Mouse (Mus musculus) intestine, postnatal 0 days (tissue): ENCODE results near the gene Adh7. TPM values are rescaled to one million over a fixed set of nuclear protein-coding genes. Genes with fewer than 3 reads are reported as not detected.

Source experiments
- ATAC-seq: fragments of 200-750 bp; cut with Nextera tagmentation; 2 replicates; pipeline ENCODE4 v1.8.0; 2017; ENCODE audit warnings: mild to moderate bottlenecking, moderate TSS enrichment, moderate library complexity
- H3K27ac ChIP-seq: fragments of 300-500 bp; sonication (generic); 2 replicates; pipeline ENCODE4 v1.5.1; 2014; ENCODE audit warnings: mild to moderate bottlenecking, low read depth, low read length, moderate library complexity
- H3K27me3 ChIP-seq: fragments of 300-500 bp; sonication (generic); replicated peaks from 2 replicates; pipeline ENCODE4 v1.6.1; 2014; ENCODE audit warnings: low read length, mixed read lengths; ENCODE audit not compliant: control insufficient read depth, insufficient read depth
- H3K36me3 ChIP-seq: fragments of 300-500 bp; sonication (generic); 2 replicates; pipeline ENCODE4 v1.6.1; 2014; ENCODE audit warnings: mild to moderate bottlenecking, moderate library complexity; ENCODE audit not compliant: control insufficient read depth, insufficient read depth
- H3K4me1 ChIP-seq: fragments of 300-500 bp; sonication (generic); replicated peaks from 2 replicates; pipeline ENCODE4 v1.6.1; 2014; ENCODE audit warnings: antibody characterized with exemption, low read length, mixed read lengths; ENCODE audit not compliant: control insufficient read depth, insufficient read depth
- H3K4me2 ChIP-seq: fragments of 300-500 bp; sonication (generic); replicated peaks from 2 replicates; pipeline ENCODE4 v1.6.1; 2014; ENCODE audit warnings: low read depth, mild to moderate bottlenecking, moderate library complexity
- H3K4me3 ChIP-seq: fragments of 300-500 bp; sonication (generic); 2 replicates; pipeline ENCODE4 v1.5.1; 2014; ENCODE audit warnings: low read depth, low read length
- H3K9ac ChIP-seq: fragments of 300-500 bp; sonication (generic); 2 replicates; pipeline ENCODE4 v1.6.1; 2014; ENCODE audit warnings: mild to moderate bottlenecking, low read depth, low read length
- H3K9me3 ChIP-seq: fragments of 300-500 bp; sonication (generic); 2 replicates; pipeline ENCODE4 v1.6.1; 2016; ENCODE audit warnings: mixed run types; ENCODE audit not compliant: control insufficient read depth
- CTCF ChIP-seq: sonication (generic); IDR thresholded peaks from 2 replicates; pipeline ENCODE4 v1.5.1; 2016; ENCODE audit warnings: low read depth, mild to moderate bottlenecking, control low read depth, antibody characterized with exemption, moderate library complexity
- WGBS: fragments of 180-500 bp; shearing (Covaris S2); extraction: QIAGEN DNeasy Blood & Tissue Kit; methylation state at CpG from one replicate; pipeline ENCODE4 v1.1.7; 2014; 5-methylcytosine and 5-hydroxymethylcytosine counted together
- polyA plus RNA-seq: library from polyadenylated mRNA; unstranded; fragments of >200 nt; fragmentation: Nextera tagmentation; extraction: Ambion mirVana; gene quantifications from 2 replicates; pipeline ENCODE4 v1.2.1, GENCODE M21; 2015

The Adh7 gene
- polyA plus RNA-seq, 1 experiment from 2014 or later: 0.64 TPM

DNA sequence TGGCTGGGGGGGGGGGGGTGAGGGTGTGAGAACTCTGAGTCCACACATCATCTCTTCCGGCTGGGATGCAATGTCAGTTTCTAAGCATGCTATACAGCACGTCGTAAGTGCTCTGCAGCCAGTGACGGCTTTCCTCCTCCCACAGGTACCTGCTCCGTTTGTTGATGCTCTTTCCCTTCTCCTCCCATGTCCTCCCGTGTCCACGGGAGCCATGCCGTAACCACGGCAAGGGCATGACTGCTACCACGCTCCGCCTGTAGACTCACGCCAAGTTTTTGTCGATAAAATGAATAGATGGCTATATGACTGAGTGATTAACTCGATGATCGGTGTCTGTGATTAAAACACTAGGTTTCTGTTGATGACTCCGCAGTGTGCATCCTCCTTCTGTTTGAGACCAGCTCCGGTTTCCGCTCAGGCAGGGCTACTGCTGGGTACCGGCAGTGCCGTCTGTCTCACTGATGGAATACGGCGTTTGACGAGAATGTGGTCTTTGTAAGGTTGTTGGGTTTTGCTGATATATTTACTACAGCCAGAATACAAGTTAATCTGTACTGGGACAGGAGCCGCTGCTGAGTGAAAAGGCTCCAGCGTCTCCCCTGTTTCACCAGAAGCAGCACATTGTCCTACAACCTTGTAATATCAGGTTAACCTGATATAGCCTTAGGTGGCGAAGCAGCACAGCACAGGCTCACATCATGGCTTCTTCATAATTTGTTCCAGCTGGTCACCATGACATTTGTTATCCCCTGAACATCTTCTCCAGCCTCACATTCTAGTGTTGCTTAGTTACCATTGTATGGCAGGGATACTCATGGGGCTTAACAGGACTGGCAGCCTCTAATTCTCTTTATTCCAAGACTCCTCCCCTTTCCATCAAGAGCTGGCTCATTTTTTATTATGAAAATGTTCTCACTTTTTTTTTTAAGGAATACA lies 31.3 kb upstream of the Adh7 start:
- no peak overlapping the region for H3K4me2 ChIP-seq
- no peak for TF ChIP-seq CTCF
- H3K4me3 ChIP-seq: no peak overlapping the region
- no peak overlapping the region for H3K27ac ChIP-seq
- H3K27me3 ChIP-seq: no peaks in the 10 kb centered on the region
- no peak for ATAC-seq
- H3K9me3 ChIP-seq: no peaks in the 10 kb centered on the region
- no peaks in the 10 kb centered on the region for H3K36me3 ChIP-seq
- 89% methylated on average over 26 of the region's 26 CpGs for WGBS
- H3K4me1 ChIP-seq: no peaks in the 10 kb centered on the region
- no peak overlapping the region for H3K9ac ChIP-seq

GRCm38 (mm10) chr3:138192260-138192659 lies 25.3 kb upstream of the Adh7 start:
- Histone ChIP-seq H3K4me1 (no peaks in the 10 kb centered on the region), H3K4me3 (no peak overlapping the region), H3K9me3 (no peaks in the 10 kb centered on the region), H3K4me2 (no peak overlapping the region), H3K27ac (no peak overlapping the region), H3K36me3 (no peaks in the 10 kb centered on the region), H3K27me3 (no peaks in the 10 kb centered on the region), H3K9ac (no peak overlapping the region)
- no peak for TF ChIP-seq CTCF
- no peak for ATAC-seq
- WGBS: 68% methylated on average over 7 of the region's 7 CpGs

GRCm38 (mm10) chr3:138193683-138194302 lies 23.8 kb upstream of the Adh7 start, which contains the start of gene 4930579F01Rik:
TSS of gene 4930579F01Rik (minus strand) at chr3:138193825.
- H3K4me1 ChIP-seq: no peaks in the 10 kb centered on the region
- no peaks in the 10 kb centered on the region for H3K36me3 ChIP-seq
- TF ChIP-seq CTCF: no peak
- H3K4me3 ChIP-seq: no peak within 1 kb of the TSS
- 80% methylated on average over 15 of the region's 15 CpGs for WGBS
- no peak for ATAC-seq
- no peaks in the 10 kb centered on the region for H3K9me3 ChIP-seq
- H3K27ac ChIP-seq: no peak within 1 kb of the TSS
- no peak within 1 kb of the TSS for H3K4me2 ChIP-seq
- no peak within 1 kb of the TSS for H3K9ac ChIP-seq
- H3K27me3 ChIP-seq: no peaks in the 10 kb centered on the region

DNA sequence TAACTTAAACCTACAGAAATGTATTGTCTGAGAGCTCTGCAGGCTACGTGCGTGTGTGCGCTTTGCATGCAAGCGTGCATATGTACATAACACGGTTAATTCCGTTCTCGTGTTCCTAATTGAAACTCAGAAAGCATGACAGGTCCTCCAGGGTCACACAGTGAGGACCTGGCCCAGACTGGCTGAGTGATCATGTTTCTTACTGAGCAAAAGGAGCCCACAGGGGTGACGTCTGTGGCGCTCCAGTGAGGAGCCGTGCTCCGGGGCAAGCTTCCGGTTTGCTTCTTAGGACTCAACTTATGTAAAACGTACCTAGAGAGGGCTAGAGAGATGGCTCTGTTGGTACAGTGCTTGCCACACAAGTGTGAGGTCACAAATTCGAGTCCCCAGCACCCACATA lies 20.5 kb upstream of the Adh7 start:
- H3K27ac ChIP-seq: no peak overlapping the region
- no peaks in the 10 kb centered on the region for H3K4me1 ChIP-seq
- no peak overlapping the region for H3K4me2 ChIP-seq
- H3K36me3 ChIP-seq: no peaks in the 10 kb centered on the region
- no peak for TF ChIP-seq CTCF
- ATAC-seq: no peak
- WGBS: 90% methylated on average over 14 of the region's 14 CpGs
- no peak overlapping the region for H3K9ac ChIP-seq
- no peaks in the 10 kb centered on the region for H3K9me3 ChIP-seq
- no peak overlapping the region for H3K4me3 ChIP-seq
- H3K27me3 ChIP-seq: no peaks in the 10 kb centered on the region

DNA sequence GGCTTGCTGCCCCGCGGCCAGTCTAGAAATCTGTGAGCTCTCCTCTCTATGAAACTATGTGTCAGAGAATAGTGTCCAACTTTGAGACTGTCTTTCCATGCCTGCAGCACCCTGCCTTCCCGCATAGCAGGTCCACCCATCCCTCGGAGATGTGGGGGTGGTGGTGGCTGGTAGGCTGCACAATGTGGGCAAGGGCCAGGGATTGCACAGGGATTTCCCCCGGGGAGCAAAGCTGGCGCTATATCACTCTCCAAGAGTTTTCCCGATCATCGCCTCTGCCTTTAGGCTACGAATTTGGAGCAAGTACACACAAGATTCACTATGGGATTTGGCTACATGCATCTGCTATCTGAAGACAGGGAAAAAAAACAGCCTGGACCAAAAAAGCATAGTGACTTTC lies 20.0 kb upstream of the Adh7 start:
- Histone ChIP-seq H3K27me3 (no peaks in the 10 kb centered on the region), H3K36me3 (no peaks in the 10 kb centered on the region), H3K9me3 (no peaks in the 10 kb centered on the region), H3K27ac (no peak overlapping the region), H3K4me1 (no peaks in the 10 kb centered on the region), H3K9ac (no peak overlapping the region), H3K4me2 (no peak overlapping the region), H3K4me3 (no peak overlapping the region)
- TF ChIP-seq CTCF: no peak
- WGBS: 69% methylated on average over 9 of the region's 9 CpGs
- ATAC-seq: no peak

- no peak overlapping the region for H3K9ac ChIP-seq
- H3K4me3 ChIP-seq: no peak overlapping the region
- H3K27ac ChIP-seq: no peak overlapping the region
- TF ChIP-seq CTCF: peak; percentile 96
- WGBS: 28% methylated on average over 20 of the region's 20 CpGs
- H3K36me3 ChIP-seq: no peaks in the 10 kb centered on the region
- peak overlapping the region; percentile 44 for H3K4me2 ChIP-seq
- no peaks in the 10 kb centered on the region for H3K9me3 ChIP-seq
- ATAC-seq: peak; percentile 64
- no peaks in the 10 kb centered on the region for H3K27me3 ChIP-seq
- H3K4me1 ChIP-seq: no peaks in the 10 kb centered on the region
Measured at GRCm38 (mm10) chr3:138197973-138198721, 19.4 kb upstream of the Adh7 start.
